Mouse (Mus musculus) right cerebral cortex, postnatal 4 days (tissue): Measurements from ENCODE around the gene Tlcd1.
A peak's percentile ranks its signal among the peaks of the same experiment; 100 is the strongest.
"Not testable (repeated sequence)": the region's sequence is repeated elsewhere in the genome, so short reads cannot be mapped to it uniquely, and the experiment has no call there.

Source experiments
- DNase-seq: peaks from one replicate; pipeline ENCODE4 v3.0.0-alpha.2; 2022

Gene Tlcd1

DNA sequence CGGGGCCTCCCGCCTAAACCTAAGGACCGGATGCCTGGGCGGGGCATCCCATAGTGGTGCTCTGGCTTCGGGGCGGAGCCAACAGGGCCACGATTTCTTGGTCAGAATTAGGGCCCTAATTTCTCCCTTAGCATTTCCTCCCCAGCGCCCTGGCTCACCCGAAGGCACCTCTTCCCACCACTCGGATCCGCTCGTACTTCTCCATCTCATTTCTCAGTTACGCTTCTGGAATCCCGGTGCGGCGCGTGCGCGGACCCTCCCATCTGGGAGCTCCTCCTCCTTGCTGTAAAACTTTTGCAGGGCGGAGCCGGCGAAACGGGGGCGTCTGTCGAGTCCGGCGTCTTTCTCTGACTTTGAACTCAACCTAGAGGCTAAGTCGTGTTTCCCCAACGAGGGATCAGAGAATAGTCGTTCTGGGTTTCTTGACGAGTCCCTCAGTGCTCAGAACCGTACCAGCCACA, at the start of gene Tlcd1, which contains the start of gene Nek8:
Gene Tlcd1 (plus strand): TSS at position 310 of the 461 bp plus-strand sequence.
Gene Nek8 (minus strand): TSS at position 274 of the 461 bp plus-strand sequence.
- peak; percentile 73 for DNase-seq

DNA sequence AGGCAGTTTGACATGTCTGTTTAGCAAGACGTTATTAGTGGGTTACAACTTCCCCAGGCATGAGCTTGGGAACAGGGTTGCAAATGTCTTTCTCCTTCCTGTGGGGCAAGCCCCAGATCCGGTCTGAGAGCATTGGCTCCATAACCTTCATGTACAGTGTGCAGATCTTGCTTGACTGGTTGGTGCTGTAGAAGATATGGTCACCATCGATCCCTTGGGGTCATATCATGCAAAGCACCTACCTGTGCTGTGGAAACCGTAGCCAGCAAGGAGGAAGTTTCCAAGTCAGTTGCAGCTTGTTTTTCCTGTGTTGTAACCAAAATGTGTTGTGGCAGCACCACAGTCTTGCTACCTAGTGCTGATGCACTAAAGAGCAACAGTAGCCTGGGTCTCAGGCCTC, 49.8 kb upstream of the Tlcd1 start:
- DNase-seq, result no peak

DNA sequence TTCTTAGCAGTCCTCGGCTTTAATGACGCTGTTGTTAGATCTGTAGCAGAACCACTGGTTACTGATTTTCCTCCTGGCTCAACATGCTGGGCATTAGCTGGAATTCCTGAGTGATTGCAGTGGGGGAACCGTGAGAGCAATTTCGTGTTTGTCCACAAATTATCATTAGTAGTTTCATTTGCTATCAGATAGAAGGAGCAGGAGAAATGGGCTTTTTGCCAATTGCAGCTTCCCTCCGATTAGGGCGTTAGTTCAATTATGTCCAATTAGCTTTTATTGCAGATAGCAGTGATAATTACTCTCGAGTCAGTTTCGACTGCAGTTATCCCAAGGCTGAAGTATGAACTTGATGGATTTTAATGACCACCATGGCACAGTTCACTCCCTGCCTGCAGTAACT, 47.1 kb upstream of the Tlcd1 start:
- DNase-seq, result no peak

DNA sequence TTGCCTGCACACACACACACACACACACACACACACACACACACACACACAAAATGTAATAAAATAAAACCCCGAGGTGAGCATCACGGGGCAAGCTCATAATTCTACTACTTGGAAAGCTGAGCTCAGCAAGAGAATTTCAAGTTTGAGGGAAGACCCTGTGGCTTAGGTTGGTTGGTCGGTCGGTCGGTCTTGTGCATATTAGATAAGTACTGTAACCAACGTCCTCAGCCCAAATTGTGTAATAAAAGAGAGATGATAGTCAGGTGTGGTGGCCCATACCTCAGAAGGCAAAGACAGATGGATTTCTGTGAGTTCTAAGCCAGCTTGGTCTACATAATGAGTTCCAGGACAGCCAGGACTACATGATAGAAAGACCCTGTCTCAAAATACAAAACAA, 42.6 kb upstream of the Tlcd1 start:
- no peak for DNase-seq

DNA sequence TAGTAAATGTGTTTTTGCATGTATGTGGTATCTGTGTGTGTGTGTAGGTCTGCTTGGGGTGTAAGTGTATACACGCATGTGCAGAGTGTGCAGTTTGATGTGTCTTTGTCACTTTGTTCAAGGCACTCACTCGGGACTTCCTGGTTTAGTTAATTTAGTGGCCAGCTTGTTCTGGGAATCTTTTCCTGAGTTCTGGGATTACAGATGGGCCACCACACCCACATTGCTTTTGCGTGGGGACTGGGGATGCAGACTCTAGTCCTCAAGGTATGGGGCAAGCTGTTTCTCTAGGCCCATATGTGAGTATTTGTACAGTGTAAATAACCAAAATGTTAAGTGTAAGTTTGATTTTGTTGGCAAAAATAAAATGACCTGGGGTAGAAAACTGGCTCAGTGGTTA, 42.2 kb upstream of the Tlcd1 start:
- DNase-seq, result no peak

DNA sequence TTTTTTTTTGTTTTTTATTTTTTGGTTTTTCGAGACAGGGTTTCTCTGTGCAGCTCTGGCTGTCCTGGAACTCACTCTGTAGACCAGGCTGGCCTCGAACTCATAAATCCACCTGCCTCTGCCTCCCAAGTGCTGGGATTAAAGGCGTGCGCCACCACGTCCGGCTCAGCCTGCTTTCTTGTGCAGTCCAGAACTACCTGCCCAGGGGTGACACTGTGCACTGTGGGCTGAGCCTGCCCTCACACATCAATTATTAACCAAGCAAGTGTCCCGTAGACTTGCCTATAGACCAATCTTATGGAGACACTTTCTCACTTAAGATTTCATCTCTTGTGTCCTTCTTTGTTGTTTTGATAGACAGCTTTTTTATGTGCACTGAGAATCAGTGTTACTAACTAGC, 41.2 kb upstream of the Tlcd1 start:
- not testable (repeated sequence) for DNase-seq

DNA sequence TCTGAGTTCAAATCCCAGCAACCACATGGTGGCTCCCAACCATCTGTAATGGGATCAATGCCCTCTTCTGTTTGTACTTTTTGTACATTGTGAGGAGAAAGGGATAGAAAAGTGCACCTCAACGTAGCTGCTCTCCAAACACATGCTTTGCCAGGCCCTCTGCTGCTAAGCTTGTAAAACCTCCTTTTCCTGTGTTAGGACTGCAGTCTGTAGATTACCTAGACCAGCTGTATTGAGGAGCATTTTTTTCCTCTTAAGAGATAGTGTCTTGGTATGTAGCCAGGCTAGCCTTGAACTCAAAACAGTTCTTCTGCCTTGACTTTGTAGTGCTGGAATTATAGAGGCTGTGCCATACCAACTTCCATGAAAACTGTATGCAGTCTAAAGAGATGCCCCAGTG, 40.4 kb upstream of the Tlcd1 start:
- no peak for DNase-seq

DNA sequence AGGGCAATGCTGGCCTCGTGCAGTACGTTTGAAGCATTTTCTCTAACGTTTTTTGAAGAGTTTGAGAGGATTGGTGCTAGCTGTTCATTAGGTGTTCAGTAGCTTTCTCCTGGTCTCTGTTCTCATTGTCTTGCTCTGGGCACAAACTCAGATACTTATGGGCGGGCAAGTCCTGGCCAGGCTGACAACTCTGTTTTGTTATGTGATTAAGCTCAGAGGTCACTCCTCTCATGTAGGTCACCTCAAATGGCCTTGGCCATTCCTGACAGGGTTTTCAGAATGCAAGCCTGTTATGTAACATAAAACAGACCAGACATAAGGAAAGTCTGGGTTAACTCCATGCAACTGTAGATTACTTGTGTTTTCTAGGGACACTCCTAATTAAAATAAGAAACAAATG, 38.9 kb upstream of the Tlcd1 start:
- no peak for DNase-seq

DNA sequence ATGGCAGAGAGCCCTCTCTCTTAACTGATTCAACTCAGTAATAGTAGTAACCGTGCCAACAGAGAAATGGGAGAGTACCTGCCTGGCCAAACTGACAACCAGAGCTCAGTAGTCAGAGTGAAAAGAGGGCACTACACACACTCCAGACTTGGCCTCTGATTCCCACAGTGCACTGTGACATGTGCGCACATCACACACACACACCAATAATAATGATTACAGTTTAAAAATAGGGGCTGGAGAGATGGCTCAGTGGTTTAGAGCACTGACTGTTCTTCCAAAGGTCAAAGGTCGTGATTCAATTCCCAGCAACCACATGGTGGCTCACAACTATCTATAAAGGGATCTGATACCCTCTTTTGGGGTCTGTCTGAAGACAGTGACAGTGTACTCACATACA, 38.5 kb upstream of the Tlcd1 start:
- no peak for DNase-seq

DNA sequence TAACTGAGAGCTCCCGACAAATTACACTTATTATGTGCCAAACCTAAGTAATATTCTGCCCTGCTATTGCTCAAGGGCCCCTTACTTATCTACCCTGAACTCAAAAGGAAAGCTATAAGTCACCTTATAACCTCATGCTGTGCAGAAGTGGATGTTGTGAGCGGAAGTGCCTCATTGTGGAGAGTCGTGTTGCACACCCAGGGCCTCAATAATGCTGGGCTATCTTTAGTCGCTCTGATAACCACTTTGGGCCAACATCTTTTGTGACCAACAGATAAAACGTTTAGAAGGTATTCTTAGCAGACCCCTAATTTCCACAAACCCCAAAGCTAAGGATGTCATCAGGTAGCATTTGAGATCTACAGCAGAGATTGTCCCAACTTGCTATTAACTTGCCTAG, 35.8 kb upstream of the Tlcd1 start:
- no peak for DNase-seq

DNA sequence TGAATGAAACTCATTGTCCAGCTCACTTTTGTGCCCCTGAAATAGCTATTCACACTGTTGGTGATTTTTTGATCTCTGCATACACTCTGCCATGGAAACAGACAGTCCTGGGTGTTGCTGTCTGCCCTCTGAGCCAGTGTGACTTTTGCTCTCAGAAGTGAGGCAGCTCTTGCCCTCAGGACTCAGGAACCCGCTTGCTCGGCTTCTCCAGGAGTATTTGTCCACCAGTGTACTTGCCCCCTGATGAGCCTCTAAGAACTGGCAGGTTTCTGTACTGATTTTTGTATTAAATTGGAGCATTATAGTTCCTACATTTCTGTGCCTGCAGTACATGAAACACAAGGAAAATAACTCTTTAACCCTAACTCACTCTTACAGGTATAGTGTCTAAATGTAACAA, 33.0 kb upstream of the Tlcd1 start:
- DNase-seq, result no peak

DNA sequence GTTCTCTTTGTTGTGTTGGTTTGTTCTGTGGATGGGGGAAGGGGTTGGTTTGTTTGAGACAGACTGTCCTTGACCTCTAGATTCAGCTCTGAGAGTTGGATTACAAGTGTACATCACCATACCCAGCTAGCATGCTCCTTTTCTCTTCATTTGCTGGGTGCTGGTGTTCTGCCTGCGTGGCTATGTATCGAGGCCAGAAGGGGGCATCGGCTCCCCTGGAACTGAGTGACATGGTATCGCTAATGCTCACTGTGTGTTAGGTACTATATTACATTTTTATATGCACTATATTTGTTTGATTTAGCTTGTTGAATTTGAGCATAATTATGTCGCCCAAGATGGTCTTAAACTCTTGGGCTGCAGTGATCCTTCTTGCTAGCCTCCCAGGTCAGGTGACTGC, 30.3 kb upstream of the Tlcd1 start:
- no peak for DNase-seq

DNA sequence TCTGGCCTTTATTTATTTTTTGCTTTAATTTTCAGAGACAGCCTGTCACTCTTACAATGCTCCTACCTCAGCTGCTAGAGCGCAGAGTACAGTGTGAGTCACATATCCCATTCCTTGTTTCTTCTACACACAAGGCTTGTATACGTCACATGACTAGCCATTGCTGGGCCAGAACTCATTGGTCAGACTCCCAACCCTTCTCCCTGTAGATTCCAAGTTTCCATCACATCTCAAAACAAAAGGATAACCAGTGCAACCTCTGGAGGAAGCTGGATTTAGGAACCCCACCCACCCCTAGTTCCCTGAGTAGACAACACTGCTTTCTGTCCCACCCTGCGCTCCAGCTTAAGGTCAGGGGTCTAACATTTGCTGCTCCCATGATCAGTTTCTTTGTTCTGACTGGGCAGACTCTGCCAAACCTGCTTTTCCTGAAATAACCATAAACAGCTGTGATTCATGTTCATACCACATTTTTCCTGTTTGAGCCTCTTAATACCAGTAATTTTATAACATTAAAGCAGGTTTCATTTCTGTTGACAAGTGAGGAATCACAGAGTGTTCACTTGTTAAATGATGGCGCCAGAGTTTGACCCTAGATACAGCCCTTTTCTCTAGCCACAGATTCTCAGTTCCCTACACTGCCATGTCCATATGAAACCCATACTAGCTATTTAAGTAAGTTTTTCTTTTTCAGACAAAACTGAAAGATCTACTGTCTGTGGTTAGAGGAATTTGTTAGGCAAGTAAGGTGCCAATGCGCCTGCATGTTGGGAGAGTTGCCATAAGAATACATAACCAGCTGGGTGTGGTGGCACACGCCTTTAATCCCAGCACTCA, 29.6 kb upstream of the Tlcd1 start:
- DNase-seq, result no peak

DNA sequence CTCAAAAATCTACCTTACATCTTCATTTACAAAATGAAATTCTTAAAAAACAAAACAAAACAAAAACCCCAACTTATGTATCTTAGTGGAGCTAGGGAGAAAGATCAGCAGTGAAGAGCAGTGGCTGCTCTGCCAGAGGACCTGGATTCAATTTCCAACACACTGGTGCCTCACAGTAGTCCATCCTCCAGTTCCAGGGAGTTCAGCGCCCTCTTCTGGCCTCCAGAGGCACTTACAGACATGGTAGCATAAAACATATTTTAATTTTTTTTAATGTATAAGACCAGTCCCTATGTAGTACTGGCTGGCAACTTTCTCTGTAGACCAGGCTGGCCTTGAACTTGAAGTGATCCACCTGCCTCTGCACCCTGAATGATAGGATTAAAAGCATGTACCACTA, 25.4 kb upstream of the Tlcd1 start:
- DNase-seq, result no peak

DNA sequence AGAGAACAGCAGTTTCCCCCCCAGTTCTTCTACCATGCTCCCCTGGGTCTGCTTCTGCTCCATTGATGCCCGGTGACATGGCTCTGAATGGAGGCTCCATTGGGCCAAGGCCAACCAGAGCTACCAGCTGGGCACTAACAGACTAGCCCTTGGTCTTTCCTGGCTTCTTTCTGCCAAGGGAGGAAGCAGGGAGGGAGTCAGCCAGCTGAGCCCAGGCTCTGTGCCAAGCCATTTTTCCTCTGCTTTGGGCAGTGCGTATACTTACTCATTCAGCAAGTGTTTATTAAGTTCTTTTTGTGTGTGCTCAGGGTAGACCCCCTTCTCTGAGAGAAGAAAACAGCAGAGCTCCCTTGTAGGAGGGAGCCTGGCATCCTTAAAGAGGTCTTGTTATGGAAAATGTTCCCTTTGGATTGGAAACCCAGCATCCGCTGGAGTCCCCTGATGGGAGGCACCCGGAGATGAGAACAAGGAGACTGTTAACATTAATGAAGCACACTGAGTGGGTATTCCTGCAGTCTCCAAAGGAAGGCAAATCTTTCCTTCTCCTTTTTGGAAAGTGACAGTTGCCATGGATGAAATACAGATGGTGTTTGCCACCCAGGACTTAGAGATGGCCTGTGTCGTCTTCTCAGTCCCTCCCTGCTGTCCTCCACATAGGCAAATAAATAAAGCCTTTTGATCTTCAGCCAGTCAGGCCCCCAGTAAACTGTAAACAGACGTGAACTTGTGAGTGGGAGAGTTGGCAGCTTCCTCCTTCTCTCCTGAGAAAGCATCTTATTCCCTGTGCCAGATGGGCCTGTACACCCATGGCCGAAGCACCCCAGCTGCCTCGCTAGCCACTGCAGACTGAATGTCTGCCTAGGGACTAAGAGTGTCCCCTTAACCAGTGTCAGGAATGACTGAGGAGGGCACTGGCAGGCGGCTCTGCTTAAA, 23.9 kb upstream of the Tlcd1 start:
- peak; percentile 83 for DNase-seq

DNA sequence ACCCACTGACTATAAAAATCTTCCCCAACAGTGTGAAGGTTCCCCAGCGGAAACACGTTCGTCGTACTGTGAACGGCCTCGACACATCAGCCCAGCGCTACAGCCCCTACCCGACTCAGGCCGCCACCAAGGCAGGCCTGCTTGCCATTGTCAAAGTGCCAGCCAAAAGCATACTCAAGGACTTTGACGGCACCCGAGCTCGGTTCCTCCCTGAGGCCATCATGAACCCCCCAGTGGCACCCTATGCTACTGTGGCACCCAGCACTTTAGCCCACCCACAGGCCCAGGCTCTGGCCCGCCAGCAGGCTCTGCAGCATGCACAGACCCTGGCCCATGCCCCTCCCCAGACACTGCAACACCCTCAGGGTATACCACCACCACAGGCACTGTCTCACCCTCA, 22.7 kb upstream of the Tlcd1 start:
- no peak for DNase-seq

DNA sequence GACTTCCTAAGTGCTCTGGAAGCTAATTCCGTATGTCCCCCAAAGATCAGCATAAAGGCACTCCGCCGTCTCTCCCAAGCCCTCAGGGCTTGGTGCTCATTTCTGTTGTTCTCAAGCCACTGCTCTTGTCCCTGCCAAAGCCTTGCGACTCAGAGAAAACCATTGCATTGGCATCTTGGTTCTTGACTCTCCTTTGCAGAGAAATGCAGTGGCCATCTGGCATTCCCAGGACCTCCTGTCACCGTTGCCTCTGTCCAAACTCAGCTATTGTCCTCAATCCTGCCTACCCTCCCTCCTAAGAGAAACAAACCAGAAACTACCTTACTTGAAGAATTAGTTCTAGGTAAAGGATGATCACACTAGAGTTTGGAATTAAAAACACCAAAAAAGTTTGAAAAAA, 20.8 kb upstream of the Tlcd1 start:
- no peak for DNase-seq

DNA sequence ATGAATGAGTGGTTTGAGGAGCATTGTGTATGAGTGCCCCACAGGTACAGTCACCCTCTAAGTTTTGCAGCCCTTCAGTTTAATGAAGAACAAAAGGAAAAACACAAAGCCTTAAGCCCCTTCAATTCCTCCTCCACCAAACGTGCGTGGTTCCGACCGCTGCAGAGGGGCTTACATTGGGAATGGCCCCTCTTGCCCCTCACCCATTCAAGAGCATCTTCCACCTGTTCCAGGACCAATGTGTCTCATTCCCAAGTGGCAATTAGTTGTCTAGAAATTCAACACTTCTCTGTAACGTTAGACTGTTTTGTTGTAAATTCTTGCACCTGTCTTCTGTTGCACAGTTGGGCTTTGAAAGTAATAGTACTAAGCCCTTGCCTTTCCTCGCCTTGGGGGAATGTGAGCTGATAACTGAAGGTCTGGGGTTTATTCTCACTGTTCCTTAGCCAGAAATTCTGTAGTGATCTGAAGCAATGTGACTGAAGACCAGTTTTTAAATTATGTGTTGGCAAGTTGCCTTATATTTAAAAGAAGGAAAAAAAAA, 20.3 kb upstream of the Tlcd1 start:
- no peak for DNase-seq

DNA sequence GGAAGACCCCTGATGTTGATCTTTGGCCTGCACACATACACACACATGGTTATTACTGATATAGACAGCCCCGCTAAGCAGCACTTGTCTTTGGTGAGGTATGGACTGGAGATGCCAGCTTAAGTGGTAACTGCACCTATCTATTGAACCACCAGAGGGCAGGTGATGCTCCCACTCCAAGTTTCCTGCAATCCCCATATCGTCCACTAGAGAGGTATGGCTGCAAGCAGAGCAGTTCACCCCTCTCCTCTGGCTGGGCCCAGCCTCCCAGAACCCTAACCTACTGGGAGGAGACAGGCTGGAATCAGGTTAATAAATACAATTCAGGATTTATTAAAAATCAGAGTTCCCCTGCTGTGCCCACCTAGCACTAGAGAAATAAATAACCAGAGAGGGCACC, 17.4 kb upstream of the Tlcd1 start:
- DNase-seq, result peak; percentile 60

DNA sequence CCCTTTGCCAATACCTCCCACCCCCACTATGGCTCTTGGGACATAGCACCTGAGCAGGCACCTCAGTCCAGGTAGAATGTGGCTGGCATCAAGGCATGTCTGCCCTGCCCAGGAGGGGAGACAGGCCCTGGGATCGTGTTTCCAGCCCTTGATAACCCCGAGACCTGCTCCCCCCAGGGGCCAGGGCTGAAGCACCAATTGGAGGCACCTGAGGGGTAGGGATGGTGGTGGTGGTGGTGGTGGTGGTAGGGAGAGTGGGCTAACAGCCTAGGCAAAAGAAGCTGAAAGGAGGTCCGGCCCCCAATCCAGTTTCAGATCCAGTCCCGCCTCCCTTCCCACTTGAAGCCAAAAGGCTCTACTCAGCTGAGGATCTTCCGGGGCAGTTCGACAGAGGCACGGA, 17.0 kb upstream of the Tlcd1 start:
- DNase-seq, result no peak

DNA sequence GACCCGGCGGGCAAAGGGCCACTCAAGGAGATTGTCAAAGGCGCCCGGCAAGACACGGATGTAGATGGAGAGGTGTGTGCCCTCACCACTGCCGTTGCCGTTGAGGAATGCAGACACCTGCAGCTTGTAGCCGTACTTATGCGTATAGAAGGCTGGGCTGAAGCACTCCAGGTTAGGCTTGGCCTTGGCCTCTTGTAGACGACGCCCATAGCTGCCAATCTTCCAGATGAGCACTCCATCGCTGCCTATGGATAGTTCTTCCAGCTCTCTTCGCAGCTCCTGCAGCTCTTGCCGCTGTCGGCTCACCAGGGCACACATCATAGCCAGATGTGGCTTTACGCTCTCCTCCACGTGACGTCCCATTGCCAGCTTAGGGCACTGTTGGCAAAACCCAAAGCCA, 16.3 kb upstream of the Tlcd1 start:
- no peak for DNase-seq

DNA sequence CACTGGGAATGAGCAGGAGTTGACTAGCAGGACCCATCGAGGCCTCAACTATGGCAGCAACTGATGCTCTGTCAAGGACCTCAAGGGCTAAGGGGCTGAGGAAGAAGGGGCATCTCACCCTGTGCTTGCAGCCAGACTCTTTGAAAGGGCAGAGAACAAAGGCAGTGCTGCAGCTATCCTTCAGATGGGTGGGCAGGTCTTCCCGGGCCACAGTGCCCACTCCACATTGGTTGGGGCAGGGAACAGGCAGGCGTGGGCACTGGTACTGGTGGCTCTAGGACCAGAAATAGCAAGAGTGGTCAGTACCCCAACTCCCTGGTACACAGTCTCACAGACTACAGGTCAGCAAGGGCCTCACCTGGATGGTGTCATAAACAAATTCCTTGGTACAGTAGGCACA, 15.8 kb upstream of the Tlcd1 start:
- no peak for DNase-seq

DNA sequence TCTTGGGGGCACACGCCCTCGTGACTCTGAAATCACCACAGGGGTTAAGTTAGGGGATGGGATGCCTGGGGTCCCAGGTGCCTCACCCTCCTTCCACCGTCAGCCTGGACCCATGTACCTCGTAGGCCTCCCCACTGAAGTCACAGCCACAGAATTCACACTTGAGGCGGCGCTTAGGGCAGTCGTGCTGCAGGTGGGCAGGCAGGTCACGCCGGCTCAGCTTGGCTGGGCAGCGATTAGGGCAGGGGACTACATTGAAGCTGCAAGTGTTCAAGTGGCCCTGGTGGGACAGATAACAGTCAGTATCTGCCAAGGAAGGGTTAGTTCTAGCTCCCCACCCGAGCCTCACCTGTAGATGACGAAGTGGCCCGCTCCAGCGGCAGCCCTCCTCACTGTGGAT, 15.3 kb upstream of the Tlcd1 start:
- no peak for DNase-seq

DNA sequence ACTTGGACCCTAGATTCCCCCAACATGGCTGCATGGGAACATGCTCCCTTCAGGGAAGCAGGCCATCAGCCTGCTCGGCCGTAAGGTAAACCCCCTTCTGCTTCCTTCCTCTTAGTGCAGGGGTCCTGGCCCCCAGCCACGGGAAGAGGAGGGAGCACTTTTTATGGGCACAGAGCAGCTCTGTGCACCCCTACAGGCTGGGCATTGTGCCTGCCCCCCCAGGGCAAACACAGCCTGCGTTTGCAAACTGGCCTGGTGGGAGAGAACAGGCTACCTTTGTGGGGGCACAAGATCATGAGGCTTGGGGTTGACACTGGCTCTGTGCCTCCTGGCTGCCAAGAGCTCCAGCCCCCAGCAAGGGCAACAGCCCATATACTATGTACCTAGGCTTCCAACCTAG, 14.5 kb upstream of the Tlcd1 start:
- peak; percentile 63 for DNase-seq
